Mouse (Mus musculus) kidney, adult 2 months (tissue): ENCODE measurements around the gene Fyn.

Source experiments
- CTCF ChIP-seq: fragments of 200-500 bp; conservative IDR thresholded peaks from 2 replicates; pipeline ENCODE4 v1.5.1; 2011; ENCODE audit warnings: low read depth, mild to moderate bottlenecking, control low read depth, low read length, moderate library complexity, mixed read lengths; ENCODE audit not compliant: insufficient read depth, insufficient read length
- POLR2A ChIP-seq: fragments of 200-500 bp; IDR thresholded peaks from one replicate; pipeline ENCODE4 v1.6.1; 2011; ENCODE audit warnings: low read depth, low read length, control low read depth

DNA sequence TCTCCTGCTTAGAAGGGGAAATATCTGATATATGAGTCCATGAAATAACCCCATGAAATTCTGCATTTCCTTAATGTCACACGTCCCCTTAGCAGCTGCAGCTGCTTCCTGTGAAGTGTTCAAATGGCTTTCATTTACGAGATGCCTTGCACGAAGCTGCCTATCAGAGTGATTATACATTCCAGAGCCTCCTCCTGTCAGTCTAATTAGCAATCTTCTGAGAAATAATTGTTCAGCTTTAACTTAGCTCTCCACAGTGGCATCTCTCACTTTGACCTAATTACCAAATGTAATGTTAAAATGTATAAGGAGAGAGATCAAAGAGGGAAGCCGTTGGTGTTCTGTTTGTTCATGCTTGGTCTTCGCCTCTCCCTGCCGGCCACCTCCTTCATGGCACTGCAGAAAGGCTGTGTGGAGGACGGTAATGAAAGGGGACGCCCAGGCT lies 115.7 kb downstream of the Fyn start:
- TF ChIP-seq CTCF: no peak
- no peak for TF ChIP-seq POLR2A
